25 mouse cellular contexts compared by ENCODE assay signal in the genomic region with DNA sequence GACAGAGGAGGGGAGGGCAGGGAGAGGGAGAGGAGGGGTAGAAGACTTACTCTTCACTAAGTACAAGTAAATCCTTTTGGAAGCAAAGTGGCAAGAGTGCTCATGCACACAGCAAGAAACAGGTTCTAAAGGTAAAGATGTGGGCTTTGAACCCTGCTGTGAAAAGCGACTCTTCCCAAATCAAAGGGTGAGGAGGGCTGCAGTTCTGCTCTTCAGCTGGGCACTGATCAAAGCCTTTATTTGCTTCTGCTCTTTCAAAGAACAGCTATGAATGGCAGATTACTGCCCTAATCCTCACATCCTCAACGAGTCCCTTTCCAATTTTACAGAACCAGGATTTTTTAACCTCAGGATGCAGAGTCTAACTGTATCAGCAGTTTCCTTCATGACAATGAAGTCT.
"Had no signal": no experiment of that assay in that cellular context is flagged by ENCODE, and none has a peak within 500 bp of the region (broad histone marks: within the 10 kb centered on the region; RNA-seq: fewer than 3 reads in every experiment).

No protein-coding gene starts in this region.

- DNase-seq: gastrocnemius, adult 2 months; gastrocnemius, postnatal 10 days; gastrocnemius, postnatal 25 days; heart, adult 18-20 months; heart, postnatal 10 days; heart, postnatal 4 days; kidney, adult 18-20 months; kidney, adult 8-10 months; kidney, postnatal 10 days; kidney, postnatal 25 days; kidney, postnatal 4 days; layer of hippocampus, postnatal 36 days; left cerebral cortex, postnatal 4 days had no signal

- H3K36me3 ChIP-seq: heart, embryonic 10.5 days; heart, embryonic 12.5 days; hindbrain, embryonic 10.5 days; hindbrain, embryonic 12.5 days; intestine, embryonic 15.5 days; limb, embryonic 13.5 days; limb, embryonic 15.5 days had no signal

- H3K9me3 ChIP-seq: heart, embryonic 10.5 days; heart, embryonic 12.5 days; hindbrain, embryonic 10.5 days; hindbrain, embryonic 12.5 days; intestine, embryonic 15.5 days; limb, embryonic 13.5 days; limb, embryonic 15.5 days had no signal

- H3K4me1 ChIP-seq: heart, embryonic 10.5 days; heart, embryonic 12.5 days; hindbrain, embryonic 10.5 days; hindbrain, embryonic 12.5 days; intestine, embryonic 15.5 days; limb, embryonic 13.5 days; limb, embryonic 15.5 days had no signal

- H3K27me3 ChIP-seq: heart, embryonic 12.5 days; hindbrain, embryonic 12.5 days; intestine, embryonic 15.5 days; limb, embryonic 13.5 days; limb, embryonic 15.5 days had no signal

- ATAC-seq: hindbrain, embryonic 16.5 days; inflammation-experienced regulatory T-cells, adult 6 months; intestine, embryonic 15.5 days; intestine, postnatal 0 days had no signal

- H3K9ac ChIP-seq: heart, embryonic 12.5 days; hindbrain, embryonic 12.5 days; hindbrain, embryonic 14.5 days; intestine, embryonic 15.5 days; limb, embryonic 13.5 days; limb, embryonic 15.5 days had no signal

- H3K4me3 ChIP-seq: gastrocnemius, adult 2 months; heart, embryonic 10.5 days; heart, embryonic 12.5 days; hindbrain, embryonic 10.5 days; hindbrain, embryonic 12.5 days; intestine, embryonic 15.5 days; layer of hippocampus, adult 2 months; limb, embryonic 13.5 days; limb, embryonic 15.5 days had no signal

- H3K4me2 ChIP-seq: heart, embryonic 12.5 days; hindbrain, embryonic 12.5 days; hindbrain, embryonic 14.5 days; intestine, embryonic 15.5 days; limb, embryonic 13.5 days; limb, embryonic 15.5 days had no signal

- H3K27ac ChIP-seq: gastrocnemius, adult 2 months; heart, embryonic 10.5 days; hindbrain, embryonic 10.5 days; hindbrain, embryonic 12.5 days; hindbrain, embryonic 14.5 days; intestine, embryonic 15.5 days; layer of hippocampus, adult 2 months; limb, embryonic 13.5 days; limb, embryonic 15.5 days had no signal
